Mouse (Mus musculus): ENCODE results near the gene Hoxc8. TPM values are rescaled to one million over a fixed set of nuclear protein-coding genes. Genes with fewer than 3 reads are reported as not detected.

Hoxc8 gene
- polyA plus RNA-seq, 1 experiment from 2014 or later = 1.7 TPM

DNA sequence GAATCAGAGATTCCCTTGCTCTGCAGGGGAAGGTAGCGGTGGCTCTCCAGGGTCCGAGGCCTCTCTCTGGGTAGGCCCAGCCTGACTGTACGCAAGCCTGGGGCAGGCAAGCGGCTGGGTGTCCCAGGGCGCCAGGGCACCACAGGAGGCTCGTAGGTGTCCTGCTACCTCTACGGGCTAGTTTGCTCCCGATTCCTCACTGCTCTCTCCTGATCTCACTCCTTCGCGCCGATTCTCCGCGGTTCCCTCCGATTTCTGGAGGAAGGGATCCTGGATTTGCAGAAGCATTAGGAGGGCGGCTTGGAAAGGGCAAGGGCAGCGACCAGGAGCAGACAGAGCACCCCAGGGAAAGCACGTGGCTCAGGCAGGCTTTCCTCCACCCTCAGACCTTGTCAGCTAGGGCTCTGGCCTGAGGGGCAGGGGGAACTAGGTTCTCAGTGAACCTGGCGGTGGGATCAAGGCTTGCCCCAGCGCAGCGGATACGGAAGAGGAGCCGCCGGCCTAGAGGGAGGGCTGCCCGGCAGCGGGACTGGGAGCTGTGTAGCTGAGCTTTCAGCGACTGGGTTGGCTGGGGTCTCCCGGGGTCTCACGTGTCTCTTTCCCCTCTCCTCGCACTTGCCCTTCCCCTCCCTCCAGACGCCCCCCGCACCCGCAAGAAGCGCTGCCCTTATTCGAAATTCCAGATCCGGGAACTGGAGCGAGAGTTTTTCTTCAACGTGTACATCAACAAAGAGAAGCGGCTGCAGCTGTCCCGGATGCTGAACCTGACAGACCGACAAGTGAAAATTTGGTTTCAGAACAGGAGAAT lies 34.4 kb upstream of the Hoxc8 start:
- no peaks in the 10 kb centered on the region for H3K9me3 ChIP-seq
- no peaks in the 10 kb centered on the region for H3K36me3 ChIP-seq
- H3K27ac ChIP-seq = no peak overlapping the region
- H3K27me3 ChIP-seq (ENCODE audit: insufficient read depth, poor library complexity, severe bottlenecking) = peaks cover 100% of the 10 kb centered on the region
- H3K4me1 ChIP-seq = peaks cover 4% of the 10 kb centered on the region; the same call in 1 of the 2 replicates
- H3K4me3 ChIP-seq = 0 out of 2 replicates have a peak overlapping the region, but pooled peaks have one; percentile 22
- under 1% methylated on average over 40 of the region's 40 CpGs for WGBS
- no peak for DNase-seq (ENCODE audit: low spot score)

DNA sequence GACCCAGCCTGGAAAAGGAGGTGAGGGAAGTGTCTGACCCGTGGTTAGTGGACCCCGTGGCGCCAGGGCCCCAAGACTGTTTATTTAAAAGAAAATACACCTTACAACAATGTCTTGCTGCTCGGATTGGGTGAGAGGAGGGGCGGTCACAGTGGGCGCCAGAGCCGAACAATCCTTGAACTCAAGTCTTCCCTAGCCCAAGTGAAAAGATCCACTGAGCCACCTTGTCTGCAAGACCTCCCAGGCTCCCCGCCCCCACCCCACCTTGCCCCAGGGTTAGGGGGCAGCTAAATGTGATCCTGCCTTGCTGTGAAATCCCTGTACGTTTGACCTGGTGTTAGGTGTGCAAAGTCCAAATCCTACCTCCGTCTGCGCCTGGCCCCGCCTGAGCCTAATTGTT lies 33.5 kb upstream of the Hoxc8 start:
- no peak overlapping the region for H3K4me3 ChIP-seq
- no peak overlapping the region for H3K27ac ChIP-seq
- DNase-seq (ENCODE audit: low spot score) = no peak
- no peaks in the 10 kb centered on the region for H3K9me3 ChIP-seq
- H3K27me3 ChIP-seq (ENCODE audit: insufficient read depth, poor library complexity, severe bottlenecking) = peaks cover 100% of the 10 kb centered on the region
- WGBS = 1% methylated on average over 12 of the region's 12 CpGs
- H3K4me1 ChIP-seq = peaks cover 4% of the 10 kb centered on the region; the same call in 1 of the 2 replicates
- no peaks in the 10 kb centered on the region for H3K36me3 ChIP-seq

DNA sequence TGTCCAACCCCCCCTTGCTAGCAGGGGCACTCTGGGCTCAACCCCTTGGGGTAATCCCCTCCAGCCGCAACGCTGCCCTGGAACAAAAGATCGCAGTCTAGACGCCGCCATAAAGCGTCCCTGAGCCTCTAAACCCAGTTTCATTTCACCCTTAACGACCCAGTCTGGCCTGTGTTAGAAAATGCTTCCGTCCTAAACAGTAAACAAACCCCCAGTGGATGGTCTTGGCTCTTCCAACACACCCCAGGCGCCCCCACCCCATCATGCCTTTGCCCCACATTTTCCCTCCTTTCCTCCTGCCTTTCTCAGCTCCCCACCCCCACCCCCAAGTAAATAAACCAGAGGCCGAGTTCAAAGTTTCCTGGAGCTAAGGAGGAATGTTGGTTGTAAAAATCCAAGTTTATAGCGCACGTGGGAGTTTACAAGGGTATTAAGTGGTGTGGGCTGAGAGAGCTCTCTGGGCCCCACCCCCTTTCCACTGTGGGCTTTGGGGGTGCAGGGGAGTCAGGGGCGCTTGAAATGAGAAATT lies 30.7 kb upstream of the Hoxc8 start:
- H3K27me3 ChIP-seq (ENCODE audit: insufficient read depth, poor library complexity, severe bottlenecking) = peaks cover 100% of the 10 kb centered on the region
- no peaks in the 10 kb centered on the region for H3K9me3 ChIP-seq
- no peak overlapping the region for H3K27ac ChIP-seq
- no peak for DNase-seq (ENCODE audit: low spot score)
- no peak overlapping the region for H3K4me3 ChIP-seq
- no peaks in the 10 kb centered on the region for H3K36me3 ChIP-seq
- H3K4me1 ChIP-seq = peaks cover 3% of the 10 kb centered on the region; the same call in 1 of the 2 replicates
- WGBS = 2% methylated on average over 13 of the region's 13 CpGs

DNA sequence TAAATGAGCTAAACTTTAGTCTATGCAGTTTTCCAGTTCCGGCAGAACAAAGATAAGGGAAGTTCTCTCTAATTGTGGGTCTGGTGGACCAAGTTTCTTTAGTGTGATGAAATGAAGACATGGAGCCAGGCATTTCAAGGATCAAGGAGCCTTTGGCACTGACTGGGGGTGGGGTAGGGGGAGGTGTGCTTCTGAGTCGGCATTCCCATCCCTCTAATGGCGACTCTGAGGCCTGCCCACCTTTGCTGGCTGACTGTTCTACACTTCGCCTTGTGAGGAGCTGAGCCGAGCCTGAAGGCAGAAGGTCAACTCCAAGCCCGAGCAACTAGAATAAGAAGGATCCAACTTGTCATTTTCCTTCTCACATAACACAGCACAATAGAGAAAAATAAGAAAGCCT lies 28.7 kb upstream of the Hoxc8 start:
- no peaks in the 10 kb centered on the region for H3K36me3 ChIP-seq
- DNase-seq (ENCODE audit: low spot score) = no peak
- H3K27ac ChIP-seq = no peak overlapping the region
- no peaks in the 10 kb centered on the region; the same call in 1 of the 2 replicates for H3K4me1 ChIP-seq
- peaks cover 100% of the 10 kb centered on the region for H3K27me3 ChIP-seq (ENCODE audit: insufficient read depth, poor library complexity, severe bottlenecking)
- no peak overlapping the region for H3K4me3 ChIP-seq
- WGBS = under 1% methylated on average over 6 of the region's 6 CpGs
- no peaks in the 10 kb centered on the region for H3K9me3 ChIP-seq

DNA sequence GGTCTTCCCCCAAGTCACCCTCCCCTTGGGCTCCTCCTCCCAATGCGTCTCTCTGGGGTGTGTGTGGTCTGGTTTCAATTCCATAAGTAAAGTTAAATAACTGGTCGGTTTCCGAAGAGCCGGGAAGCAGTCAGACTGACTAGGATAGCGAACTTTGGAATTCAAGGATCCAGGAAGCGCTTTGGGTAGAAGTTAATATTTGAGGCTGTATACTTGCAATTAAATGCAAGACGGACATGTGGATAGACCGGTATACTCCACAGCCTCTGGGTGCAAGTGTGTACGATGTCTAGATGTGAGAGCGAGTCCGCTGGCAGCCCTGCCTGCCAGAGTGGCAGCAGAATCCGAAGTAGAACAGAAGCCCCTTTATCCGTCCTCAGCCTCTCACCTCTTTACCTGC lies 27.9 kb upstream of the Hoxc8 start:
- DNase-seq (ENCODE audit: low spot score) = no peak
- 2% methylated on average over 13 of the region's 13 CpGs for WGBS
- Histone ChIP-seq H3K9me3 (no peaks in the 10 kb centered on the region), H3K4me3 (no peak overlapping the region), H3K36me3 (no peaks in the 10 kb centered on the region), H3K4me1 (no peaks in the 10 kb centered on the region; the same call in 1 of the 2 replicates), H3K27me3 (ENCODE audit: insufficient read depth, poor library complexity, severe bottlenecking) (peaks cover 100% of the 10 kb centered on the region), H3K27ac (no peak overlapping the region)

DNA sequence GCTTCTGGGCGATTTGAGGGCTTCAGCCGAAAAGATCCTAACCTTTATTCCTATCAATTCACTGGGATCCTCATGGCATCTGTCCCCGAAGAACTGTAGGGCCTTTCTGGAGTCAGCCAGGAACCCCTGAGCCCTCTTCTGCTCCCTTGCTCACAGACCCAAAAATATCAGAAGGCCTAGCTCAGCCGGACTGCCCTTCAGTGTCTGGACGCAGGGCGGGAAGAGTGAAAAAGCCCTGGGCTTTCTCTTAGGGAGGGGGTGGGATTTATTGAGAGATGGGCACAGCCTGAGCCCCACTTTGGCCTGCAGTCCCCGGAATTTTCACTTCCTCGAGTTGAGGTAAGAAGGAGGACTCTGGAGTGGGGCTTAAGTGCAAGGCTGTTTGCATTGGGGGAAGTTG lies 27.1 kb upstream of the Hoxc8 start:
- WGBS = 1% methylated on average over 8 of the region's 8 CpGs
- H3K4me3 ChIP-seq = no peak overlapping the region

DNA sequence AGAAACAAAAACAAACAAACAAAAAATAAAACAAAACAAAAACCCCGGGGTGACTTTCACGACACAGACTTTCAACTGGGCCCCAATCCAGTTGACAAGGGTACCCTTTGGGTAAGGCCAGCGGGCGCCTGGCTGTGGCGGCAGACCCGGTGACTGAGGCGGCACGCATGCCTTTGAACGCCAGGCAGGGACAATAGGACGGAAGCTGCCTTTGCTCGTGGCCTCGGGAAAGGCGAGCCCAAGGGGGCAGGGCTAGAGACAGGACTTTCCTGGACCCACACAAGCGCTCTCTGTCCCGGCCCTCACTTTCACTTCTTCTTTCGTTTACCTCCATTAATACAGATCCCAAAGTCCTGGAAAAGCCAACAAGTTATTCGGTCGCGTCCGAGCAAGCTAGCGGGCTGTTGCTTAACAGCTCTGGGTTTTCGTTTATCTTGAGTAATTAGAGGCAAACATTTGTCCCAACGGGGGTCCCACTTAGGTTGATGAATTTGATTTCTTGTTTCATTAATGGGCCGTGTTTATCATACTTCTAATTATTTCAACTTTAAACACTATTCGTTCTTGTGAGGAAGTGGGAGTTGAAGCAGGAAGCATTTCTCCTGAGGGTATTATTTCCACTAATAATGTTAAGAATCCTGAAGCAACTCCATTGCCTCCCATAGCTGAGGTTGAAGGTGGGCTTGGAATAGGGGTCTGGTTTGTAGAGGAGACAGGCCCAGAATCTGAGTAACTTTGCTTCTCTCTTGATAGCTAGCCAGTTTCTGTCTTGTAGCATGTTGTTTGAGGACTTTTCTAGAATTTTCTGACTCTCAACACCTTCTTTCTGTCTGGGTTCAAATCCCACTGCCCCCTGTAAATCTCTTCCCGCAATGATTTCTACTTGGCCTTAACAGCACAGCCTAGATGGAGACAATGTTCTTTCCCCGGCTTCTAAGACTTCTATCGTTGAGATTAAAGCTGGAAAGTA lies 26.5 kb upstream of the Hoxc8 start:
- no peaks in the 10 kb centered on the region for H3K9me3 ChIP-seq
- 1% methylated on average over 28 of the region's 28 CpGs for WGBS
- no peaks in the 10 kb centered on the region; the same call in 1 of the 2 replicates for H3K4me1 ChIP-seq
- H3K4me3 ChIP-seq = no peak overlapping the region
- no peak overlapping the region for H3K27ac ChIP-seq
- no peak for DNase-seq (ENCODE audit: low spot score)
- H3K27me3 ChIP-seq (ENCODE audit: insufficient read depth, poor library complexity, severe bottlenecking) = peaks cover 100% of the 10 kb centered on the region
- H3K36me3 ChIP-seq = no peaks in the 10 kb centered on the region

More for the DNA sequence above, 27.1 kb upstream of the Hoxc8 start:
- DNase-seq (ENCODE audit: low spot score) = no peak
- Histone ChIP-seq H3K9me3 (no peaks in the 10 kb centered on the region), H3K4me1 (no peaks in the 10 kb centered on the region; the same call in 1 of the 2 replicates), H3K27me3 (ENCODE audit: insufficient read depth, poor library complexity, severe bottlenecking) (peaks cover 100% of the 10 kb centered on the region), H3K27ac (no peak overlapping the region), H3K36me3 (no peaks in the 10 kb centered on the region)

DNA sequence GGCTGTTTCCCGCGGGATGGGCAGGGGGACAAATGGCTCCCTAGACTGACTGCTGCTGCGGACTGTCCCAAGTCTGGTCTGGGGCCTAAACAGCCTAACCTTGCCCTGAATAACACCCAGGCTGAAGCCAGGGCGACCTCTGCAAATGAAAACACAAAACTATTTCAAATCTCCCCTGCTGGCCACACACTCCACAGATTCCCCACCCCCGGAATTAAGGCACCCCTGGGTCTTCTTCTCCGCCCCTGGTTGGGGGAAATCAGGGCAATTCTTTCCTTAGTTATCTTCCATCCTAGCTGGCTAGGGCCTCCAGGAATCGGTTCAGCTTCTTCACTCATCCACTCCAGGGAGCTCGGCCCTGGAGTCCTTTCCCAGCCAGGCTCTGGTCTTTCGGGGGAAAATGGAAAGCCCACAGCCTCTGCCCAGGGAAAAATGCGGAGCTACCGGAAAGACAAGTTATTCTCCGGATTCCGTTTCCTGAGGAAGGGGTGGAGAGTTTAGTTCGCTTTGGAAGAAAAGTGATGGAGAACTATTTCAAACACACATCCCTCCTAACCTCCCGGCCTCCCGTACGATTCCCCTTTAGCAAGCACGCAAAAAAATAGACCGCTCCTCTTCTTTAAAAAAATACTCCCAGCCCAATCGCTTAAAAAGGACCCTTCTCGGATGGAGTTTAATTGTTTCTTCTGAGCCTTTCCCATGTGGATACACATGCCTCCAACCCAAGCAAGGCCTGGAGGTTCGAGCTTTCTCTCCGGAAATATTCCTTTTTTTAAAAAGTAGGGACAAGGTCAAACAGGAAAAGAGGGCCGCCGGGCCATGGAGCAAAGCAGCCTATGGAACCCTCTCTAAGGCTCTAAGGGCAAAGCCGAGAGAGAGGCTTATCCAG lies 25.2 kb upstream of the Hoxc8 start:
- DNase-seq (ENCODE audit: low spot score) = no peak
- Histone ChIP-seq H3K27me3 (ENCODE audit: insufficient read depth, poor library complexity, severe bottlenecking) (peaks cover 100% of the 10 kb centered on the region), H3K27ac (no peak overlapping the region), H3K4me1 (no peaks in the 10 kb centered on the region; the same call in 1 of the 2 replicates), H3K36me3 (no peaks in the 10 kb centered on the region), H3K9me3 (no peaks in the 10 kb centered on the region), H3K4me3 (no peak overlapping the region)
- WGBS = 3% methylated on average over 26 of the region's 26 CpGs

DNA sequence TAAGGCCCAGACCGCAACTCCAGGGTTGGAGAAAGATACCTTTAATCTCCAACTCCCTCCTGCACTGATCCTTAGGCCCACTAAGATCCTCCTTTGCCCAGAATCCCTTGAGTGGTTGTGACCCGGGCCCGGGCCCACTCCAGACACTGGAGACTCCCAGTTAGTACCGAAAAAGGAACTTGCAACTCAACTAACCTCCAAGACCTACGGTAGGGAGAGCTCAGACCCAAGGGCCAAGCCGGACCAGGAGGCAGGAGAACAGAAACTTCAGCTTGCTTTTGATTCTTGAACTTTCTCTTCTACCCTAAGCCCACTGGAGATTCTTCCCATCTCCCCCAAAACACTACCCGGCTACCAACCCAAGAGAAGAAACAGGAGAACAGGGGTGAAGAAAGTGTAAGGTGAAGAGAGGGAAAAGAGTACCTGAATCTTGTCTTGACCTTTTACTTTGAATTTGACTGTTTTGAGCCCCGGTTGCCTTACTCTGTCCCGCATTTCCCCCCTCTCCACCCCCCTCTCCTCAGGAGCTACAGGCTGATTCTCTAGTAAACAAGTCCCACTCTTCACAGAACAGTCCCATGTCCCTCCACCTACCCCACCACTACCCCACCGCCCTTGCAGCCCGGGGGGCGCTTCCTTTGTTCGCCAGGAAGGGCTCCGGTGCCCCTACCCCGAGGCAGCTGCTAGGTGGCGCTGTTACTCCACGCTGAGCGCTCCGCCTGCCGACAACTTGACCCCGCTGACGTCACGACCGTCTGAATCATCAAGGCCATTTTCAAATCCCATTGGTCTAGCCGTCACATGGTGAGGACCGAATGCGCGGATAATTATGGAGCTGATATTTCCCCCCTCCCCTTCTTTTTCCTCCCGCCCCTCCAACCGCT lies 24.3 kb upstream of the Hoxc8 start:
- 2% methylated on average over 30 of the region's 30 CpGs for WGBS
- Histone ChIP-seq H3K4me1 (no peaks in the 10 kb centered on the region; the same call in 1 of the 2 replicates), H3K36me3 (no peaks in the 10 kb centered on the region), H3K9me3 (no peaks in the 10 kb centered on the region), H3K27ac (no peak overlapping the region), H3K4me3 (peak overlapping the region; percentile 43), H3K27me3 (ENCODE audit: insufficient read depth, poor library complexity, severe bottlenecking) (peaks cover 100% of the 10 kb centered on the region)
- DNase-seq (ENCODE audit: low spot score) = no peak

DNA sequence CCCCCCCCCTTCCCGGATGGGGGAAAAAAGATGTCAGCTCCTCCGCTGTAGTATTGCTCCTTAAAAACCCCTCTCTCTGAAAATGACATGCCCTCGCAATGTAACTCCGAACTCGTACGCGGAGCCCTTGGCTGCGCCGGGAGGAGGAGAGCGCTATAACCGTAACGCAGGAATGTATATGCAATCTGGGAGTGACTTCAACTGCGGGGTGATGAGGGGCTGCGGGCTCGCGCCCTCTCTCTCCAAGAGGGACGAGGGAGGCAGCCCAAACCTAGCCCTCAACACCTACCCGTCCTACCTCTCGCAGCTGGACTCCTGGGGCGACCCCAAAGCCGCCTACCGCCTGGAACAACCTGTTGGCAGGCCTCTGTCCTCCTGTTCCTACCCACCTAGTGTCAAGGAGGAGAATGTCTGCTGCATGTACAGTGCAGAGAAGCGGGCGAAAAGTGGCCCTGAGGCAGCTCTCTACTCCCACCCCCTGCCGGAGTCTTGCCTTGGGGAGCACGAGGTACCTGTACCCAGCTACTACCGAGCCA lies 23.6 kb upstream of the Hoxc8 start, which contains the start of gene Hoxc10:
Gene Hoxc10, plus strand, starts transcription at position 21 of the 536 bp plus-strand sequence.
- Histone ChIP-seq H3K36me3 (no peaks in the 10 kb centered on the region), H3K4me1 (no peaks in the 10 kb centered on the region; the same call in 1 of the 2 replicates), H3K27me3 (ENCODE audit: insufficient read depth, poor library complexity, severe bottlenecking) (peaks cover 100% of the 10 kb centered on the region), H3K4me3 (peak within 1 kb of the TSS; percentile 43), H3K9me3 (no peaks in the 10 kb centered on the region), H3K27ac (no peak within 1 kb of the TSS)
- no peak for DNase-seq (ENCODE audit: low spot score)
- 3% methylated on average over 27 of the region's 27 CpGs for WGBS

DNA sequence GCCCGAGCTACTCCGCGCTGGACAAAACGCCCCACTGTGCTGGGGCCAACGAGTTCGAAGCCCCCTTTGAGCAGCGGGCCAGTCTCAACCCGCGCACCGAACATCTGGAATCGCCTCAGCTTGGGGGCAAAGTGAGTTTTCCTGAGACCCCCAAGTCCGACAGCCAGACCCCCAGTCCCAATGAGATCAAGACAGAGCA lies 23.2 kb upstream of the Hoxc8 start, which contains the start of gene Hoxc5:
Gene Hoxc5, plus strand, starts transcription at position 132 of the 199 bp plus-strand sequence.
- Histone ChIP-seq H3K36me3 (no peaks in the 10 kb centered on the region), H3K27ac (no peak within 1 kb of the TSS), H3K27me3 (ENCODE audit: insufficient read depth, poor library complexity, severe bottlenecking) (peaks cover 100% of the 10 kb centered on the region), H3K9me3 (no peaks in the 10 kb centered on the region), H3K4me1 (no peaks in the 10 kb centered on the region; the same call in 1 of the 2 replicates), H3K4me3 (peak within 1 kb of the TSS; percentile 43)
- no peak for DNase-seq (ENCODE audit: low spot score)
- WGBS = 7% methylated on average over 12 of the region's 12 CpGs
